Comparison of ENCODE assay signal across 9 mouse cellular contexts in genomic region chr11:74863471-74863870, GRCm38 (mm10). TPM values are rescaled to one million over a fixed set of nuclear protein-coding genes. Genes with fewer than 3 reads are reported as not detected.
DNase-seq lines count a peak whose midpoint lies in the region; ATAC-seq and TF ChIP-seq lines count a peak whose summit lies in the region.
"Had no signal": no experiment of that assay in that cellular context is flagged by ENCODE, and none has a peak within 500 bp of the region (broad histone marks: within the 10 kb centered on the region; RNA-seq: fewer than 3 reads in every experiment).

No protein-coding gene starts in this region.

- H3K4me2 ChIP-seq in hindbrain, embryonic 12.5 days (replicated peaks) = no peak overlapping the region
- H3K4me2 ChIP-seq in embryonic facial prominence, embryonic 13.5 days = peak overlapping the region; percentile 7; the same call in 1 of the 2 replicates
- no peak overlapping the region for H3K4me2 ChIP-seq in lung, embryonic 16.5 days (ENCODE audit: low read depth, low read length)

- no peak overlapping the region for H3K9ac ChIP-seq in hindbrain, embryonic 12.5 days
- H3K9ac ChIP-seq in embryonic facial prominence, embryonic 13.5 days = peak overlapping the region; percentile 27; the same call in 1 of the 2 replicates
- no peak overlapping the region for H3K9ac ChIP-seq in lung, embryonic 16.5 days (ENCODE audit: low read length)

- 0 out of 2 replicates have a peak, but pooled peaks cover 5% of the 10 kb centered on the region for H3K4me1 ChIP-seq in hindbrain, embryonic 10.5 days (replicated peaks)
- no peaks in the 10 kb centered on the region for H3K4me1 ChIP-seq in hindbrain, embryonic 12.5 days
- H3K4me1 ChIP-seq in embryonic facial prominence, embryonic 13.5 days = no peaks in the 10 kb centered on the region
- peaks cover 6% of the 10 kb centered on the region for H3K4me1 ChIP-seq in lung, embryonic 16.5 days (replicated peaks; ENCODE audit: control insufficient read depth, insufficient read depth, low read length)

- 0 out of 2 replicates have a peak overlapping the region, but pooled peaks have one; percentile 16 for H3K4me3 ChIP-seq in hindbrain, embryonic 10.5 days
- no peak overlapping the region for H3K4me3 ChIP-seq in hindbrain, embryonic 12.5 days
- no peak overlapping the region for H3K4me3 ChIP-seq in embryonic facial prominence, embryonic 13.5 days
- H3K4me3 ChIP-seq in lung, embryonic 16.5 days (ENCODE audit: low read length) = no peak overlapping the region
- H3K4me3 ChIP-seq: erythroblast, embryonic 14.5 days had no signal

- 32% methylated on average over 11 of the region's 11 CpGs for WGBS in hindbrain, embryonic 10.5 days
- 30% methylated on average over 11 of the region's 11 CpGs for WGBS in hindbrain, embryonic 12.5 days
- 21% methylated on average over 11 of the region's 11 CpGs for WGBS in embryonic facial prominence, embryonic 13.5 days
- 19% methylated on average over 10 of the region's 11 CpGs for WGBS in lung, embryonic 16.5 days

- peak; percentile 66 for TF ChIP-seq CTCF in brain, embryonic 14.5 days (IDR thresholded peaks at IDR 0.05; ENCODE audit: borderline replicate concordance, extremely low read depth, insufficient read depth, insufficient read length)

- peak; percentile 32 for DNase-seq in hindbrain, embryonic 10.5 days (ENCODE audit: low spot score)
- peak; percentile 40 for DNase-seq in brain, embryonic 14.5 days (ENCODE audit: low read depth)
- DNase-seq in left cerebral cortex, postnatal 25 days (ENCODE audit: low spot score in 2 of 2) = no peak
- DNase-seq in kidney, postnatal 25 days = no peak

- H3K27ac ChIP-seq in hindbrain, embryonic 10.5 days = no peak overlapping the region
- no peak overlapping the region for H3K27ac ChIP-seq in hindbrain, embryonic 12.5 days
- H3K27ac ChIP-seq in embryonic facial prominence, embryonic 13.5 days = no peak overlapping the region
- H3K27ac ChIP-seq in lung, embryonic 16.5 days (ENCODE audit: low read length) = no peak overlapping the region

- no peaks in the 10 kb centered on the region for H3K9me3 ChIP-seq in hindbrain, embryonic 10.5 days
- no peaks in the 10 kb centered on the region for H3K9me3 ChIP-seq in hindbrain, embryonic 12.5 days (replicated peaks)
- H3K9me3 ChIP-seq in embryonic facial prominence, embryonic 13.5 days = no peaks in the 10 kb centered on the region
- H3K9me3 ChIP-seq in lung, embryonic 16.5 days (ENCODE audit: control insufficient read depth, low read length) = no peaks in the 10 kb centered on the region

- intact Hi-C loops in left cerebral cortex, postnatal 25 days (cut with DNase I) = no loop called here

- no peak for TF ChIP-seq POLR2A in brain, embryonic 14.5 days (IDR thresholded peaks at IDR 0.05; ENCODE audit: borderline replicate concordance, extremely low read depth, insufficient read depth, insufficient read length, poor library complexity, severe bottlenecking)

- H3K27me3 ChIP-seq in hindbrain, embryonic 10.5 days (ENCODE audit: insufficient read depth, poor library complexity, severe bottlenecking) = no peaks in the 10 kb centered on the region
- no peaks in the 10 kb centered on the region for H3K27me3 ChIP-seq in hindbrain, embryonic 12.5 days
- H3K27me3 ChIP-seq in embryonic facial prominence, embryonic 13.5 days = no peaks in the 10 kb centered on the region
- no peaks in the 10 kb centered on the region for H3K27me3 ChIP-seq in lung, embryonic 16.5 days (ENCODE audit: control insufficient read depth, insufficient read depth, low read depth, low read length)

- peaks cover 70% of the 10 kb centered on the region for H3K36me3 ChIP-seq in hindbrain, embryonic 10.5 days
- peaks cover 40% of the 10 kb centered on the region for H3K36me3 ChIP-seq in hindbrain, embryonic 12.5 days
- H3K36me3 ChIP-seq in embryonic facial prominence, embryonic 13.5 days = 0 out of 2 replicates have a peak, but pooled peaks cover 3% of the 10 kb centered on the region
- no peaks in the 10 kb centered on the region for H3K36me3 ChIP-seq in lung, embryonic 16.5 days (ENCODE audit: control insufficient read depth, insufficient read depth, low read length)

- ATAC-seq in hindbrain, embryonic 12.5 days (ENCODE audit: low FRiP score) = no peak
- ATAC-seq in embryonic facial prominence, embryonic 13.5 days (ENCODE audit: insufficient number of reproducible peaks, insufficient read depth, low FRiP score, low TSS enrichment, low read depth) = no peak
- peak; percentile 37; the same call in 1 of the 2 replicates for ATAC-seq in lung, embryonic 16.5 days (ENCODE audit: low read depth)
- no peak for ATAC-seq in erythroid progenitor cell, adult 5-6 weeks (replicated peaks; ENCODE audit: low FRiP score, poor library complexity, severe bottlenecking)

RNA-seq across cellular contexts. Expression of gene Mnt, which starts 32.8 kb away (rescaled TPM):
- polyA plus RNA-seq in hindbrain, embryonic 10.5 days (2016; fragmentation: Nextera tagmentation; extraction: Ambion mirVana) = 5.4 and 7.4 TPM in 2 replicates
- 8.3 and 8.4 TPM in 2 replicates for polyA plus RNA-seq in hindbrain, embryonic 12.5 days (2016; fragmentation: Nextera tagmentation; extraction: Ambion mirVana)
- polyA plus RNA-seq in brain, embryonic 14.5 days (2012; rRNA removed) = 21.5 and 33.4 TPM in 2 replicates
- 5.7 and 6.0 TPM in 2 replicates for polyA plus RNA-seq in embryonic facial prominence, embryonic 13.5 days (2015; fragmentation: Nextera tagmentation; extraction: Ambion mirVana)
- polyA plus RNA-seq in lung, embryonic 16.5 days (2015; fragmentation: Nextera tagmentation; extraction: Ambion mirVana) = 3.0 and 3.1 TPM in 2 replicates
- 3.8 and 5.4 TPM in 2 replicates for total RNA-seq in erythroid progenitor cell, adult 5-6 weeks (2015; ENCODE audit: low replicate concordance)
- total RNA-seq in erythroid progenitor cell, adult 5-6 weeks (2017; ENCODE audit: low replicate concordance) = 1.4 and 3.5 TPM in 2 replicates
- 10 to 100 TPM; 27.4 to 29.3 TPM for total RNA-seq in left cerebral cortex, postnatal 25 days (2021)

RNA-seq across cellular contexts. Expression of gene Sgsm2, which starts 33.4 kb away (rescaled TPM):
- 7.8 and 10.7 TPM in 2 replicates for polyA plus RNA-seq in hindbrain, embryonic 10.5 days (2016; fragmentation: Nextera tagmentation; extraction: Ambion mirVana)
- polyA plus RNA-seq in hindbrain, embryonic 12.5 days (2016; fragmentation: Nextera tagmentation; extraction: Ambion mirVana) = 15.8 and 16.1 TPM in 2 replicates
- 52.4 and 63.2 TPM in 2 replicates for polyA plus RNA-seq in brain, embryonic 14.5 days (2012; rRNA removed)
- 4.6 and 4.7 TPM in 2 replicates for polyA plus RNA-seq in embryonic facial prominence, embryonic 13.5 days (2015; fragmentation: Nextera tagmentation; extraction: Ambion mirVana)
- polyA plus RNA-seq in lung, embryonic 16.5 days (2015; fragmentation: Nextera tagmentation; extraction: Ambion mirVana) = 3.4 and 4.2 TPM in 2 replicates
- total RNA-seq in erythroid progenitor cell, adult 5-6 weeks (2015; ENCODE audit: low replicate concordance) = 0.84 and 1.1 TPM in 2 replicates
- total RNA-seq in erythroid progenitor cell, adult 5-6 weeks (2017; ENCODE audit: low replicate concordance) = 0.13 and 0.76 TPM in 2 replicates
- total RNA-seq in left cerebral cortex, postnatal 25 days (2021) = 10 to 100 TPM; 76.0 to 78.3 TPM

RNA-seq across cellular contexts. Expression of gene Tsr1, which starts 34.4 kb away (rescaled TPM):
- 35.9 and 47.5 TPM in 2 replicates for polyA plus RNA-seq in hindbrain, embryonic 10.5 days (2016; fragmentation: Nextera tagmentation; extraction: Ambion mirVana)
- polyA plus RNA-seq in hindbrain, embryonic 12.5 days (2016; fragmentation: Nextera tagmentation; extraction: Ambion mirVana) = 33.0 and 37.4 TPM in 2 replicates
- 20.5 and 25.0 TPM in 2 replicates for polyA plus RNA-seq in brain, embryonic 14.5 days (2012; rRNA removed)
- polyA plus RNA-seq in embryonic facial prominence, embryonic 13.5 days (2015; fragmentation: Nextera tagmentation; extraction: Ambion mirVana) = 40.1 and 42.4 TPM in 2 replicates
- polyA plus RNA-seq in lung, embryonic 16.5 days (2015; fragmentation: Nextera tagmentation; extraction: Ambion mirVana) = 32.3 and 34.3 TPM in 2 replicates
- 4.7 and 11.7 TPM in 2 replicates for total RNA-seq in erythroid progenitor cell, adult 5-6 weeks (2015; ENCODE audit: low replicate concordance)
- total RNA-seq in erythroid progenitor cell, adult 5-6 weeks (2017; ENCODE audit: low replicate concordance) = 8.1 and 11.7 TPM in 2 replicates
- 10 to 100 TPM; 26.2 to 28.1 TPM for total RNA-seq in left cerebral cortex, postnatal 25 days (2021)

Comparison
In these comparisons a context has a peak if more than half of its experiments do, and no peak if none do; other contexts are left out.
1. DNase-seq: peak in hindbrain, embryonic 10.5 days (single experiment) and brain, embryonic 14.5 days (single experiment); none in left cerebral cortex, postnatal 25 days (0 of 2) and kidney, postnatal 25 days (0 of 2).